ENCODE assay signal across 8 mouse cellular contexts in the genomic region with DNA sequence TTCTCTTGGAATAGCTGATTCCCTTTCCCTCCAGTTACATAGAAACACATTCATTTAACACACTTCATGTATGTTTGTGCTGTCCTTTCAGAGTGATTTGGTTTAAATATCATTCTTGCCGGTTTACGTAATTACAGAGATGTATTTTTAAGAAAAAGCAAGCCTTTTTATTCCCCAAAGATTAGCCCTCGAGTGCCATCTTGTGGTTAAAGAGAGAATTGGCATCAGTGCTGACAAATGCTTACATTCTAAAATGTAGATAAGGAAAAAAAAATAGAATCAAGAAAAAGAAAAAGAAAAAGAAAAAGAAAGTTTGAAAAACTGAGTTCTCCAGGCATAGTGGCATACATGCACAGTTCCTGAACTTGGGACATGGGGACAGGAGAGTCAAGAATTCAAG. TPM values are rescaled to one million over a fixed set of nuclear protein-coding genes. Genes with fewer than 3 reads are reported as not detected.
DNase-seq lines count a peak whose midpoint lies in the region; ATAC-seq lines count a peak whose summit lies in the region.

No protein-coding gene starts in this region.

- H3K9ac ChIP-seq in heart, embryonic 12.5 days: no peak overlapping the region

- ATAC-seq in heart, embryonic 12.5 days (ENCODE audit: insufficient number of reproducible peaks, low FRiP score): no peak

- no peaks in the 10 kb centered on the region for H3K4me1 ChIP-seq in heart, embryonic 10.5 days
- H3K4me1 ChIP-seq in heart, embryonic 12.5 days (replicated peaks): no peaks in the 10 kb centered on the region

- peak; percentile 5 for DNase-seq in heart, embryonic 10.5 days (ENCODE audit: low spot score)
- peak; percentile 35 for DNase-seq in urinary bladder, postnatal 14 days (ENCODE audit: low spot score)
- DNase-seq in urinary bladder, adult 2 months (ENCODE audit: low spot score): no peak
- DNase-seq in embryo, embryonic 10.5 days (ENCODE audit: low spot score): peak; percentile 94
- peak; percentile 39 for DNase-seq in layer of hippocampus, adult 11-12 months (ENCODE audit: low spot score)
- DNase-seq in retina, postnatal 1 day: peak; percentile 78
- no peak for DNase-seq in spleen, postnatal 4 days (ENCODE audit: low spot score in 2 of 2)

- peaks cover 12% of the 10 kb centered on the region; the same call in 1 of the 2 replicates for H3K27me3 ChIP-seq in heart, embryonic 10.5 days (ENCODE audit: insufficient read depth, poor library complexity, severe bottlenecking)
- H3K27me3 ChIP-seq in heart, embryonic 12.5 days (replicated peaks): 0 out of 2 replicates have a peak, but pooled peaks cover 5% of the 10 kb centered on the region

- H3K36me3 ChIP-seq in heart, embryonic 10.5 days: no peaks in the 10 kb centered on the region
- H3K36me3 ChIP-seq in heart, embryonic 12.5 days: no peaks in the 10 kb centered on the region

- no peak overlapping the region for H3K4me2 ChIP-seq in heart, embryonic 12.5 days

- H3K27ac ChIP-seq in heart, embryonic 10.5 days: no peak overlapping the region
- H3K27ac ChIP-seq in heart, embryonic 12.5 days (ENCODE audit: poor library complexity, severe bottlenecking): no peak overlapping the region

- no peak overlapping the region for H3K4me3 ChIP-seq in heart, embryonic 10.5 days
- H3K4me3 ChIP-seq in heart, embryonic 12.5 days: no peak overlapping the region

- no peaks in the 10 kb centered on the region for H3K9me3 ChIP-seq in heart, embryonic 10.5 days
- no peaks in the 10 kb centered on the region for H3K9me3 ChIP-seq in heart, embryonic 12.5 days (replicated peaks)

- 12% methylated on average over 3 of the region's 3 CpGs for WGBS in heart, embryonic 10.5 days
- 7% methylated on average over 3 of the region's 3 CpGs for WGBS in heart, embryonic 12.5 days

RNA-seq across cellular contexts. Expression of gene Ube2u, which starts 59.2 kb away (rescaled TPM):
- 0.30 TPM in 2 replicates for polyA plus RNA-seq in heart, embryonic 10.5 days (2016; fragmentation: Nextera tagmentation; extraction: Ambion mirVana)
- polyA plus RNA-seq in heart, embryonic 12.5 days (2016; fragmentation: Nextera tagmentation; extraction: Ambion mirVana): 0.10 and 0.21 TPM in 2 replicates
- polyA plus RNA-seq in urinary bladder, adult 2 months (2012; rRNA removed): 0.12 TPM in 1 of 2 replicates, not detected in the other

Comparison
In these comparisons a context has a peak if more than half of its experiments do, and no peak if none do; other contexts are left out.
1. DNase-seq: peak in heart, embryonic 10.5 days (single experiment), urinary bladder, postnatal 14 days (single experiment), embryo, embryonic 10.5 days (single experiment), layer of hippocampus, adult 11-12 months (single experiment) and retina, postnatal 1 day (single experiment); none in urinary bladder, adult 2 months (single experiment) and spleen, postnatal 4 days (0 of 2).